Mouse (Mus musculus) mouse embryonic stem cell (cell line): ENCODE data around the gene Vopp1.

Source experiments
- in situ Hi-C, 2 experiments: fragments of 300-500 bp; cut with MboI; formaldehyde crosslinking; loops; 1 replicate in 1 of 2; 3 replicates in 1 of 2; pipeline ENCODE4 v1.14.3; 2019 to 2020; ENCODE audit warnings: low sequenced_read_pairs in 2 of 2, low pct_unique_long_range_greater_than_20kb in 1 of 2, mixed read lengths in 1 of 2; ENCODE audit not compliant: unreplicated experiment in 1 of 2

Gene Vopp1

GRCm38 (mm10) chr6:57721347-57721746 lies 103.6 kb downstream of the Vopp1 start:
- in situ Hi-C loops: no loop called here

- in situ Hi-C loops: no loop called here
These were observed 113.2 kb downstream of the Vopp1 start for GRCm38 (mm10) chr6:57711726-57712125.

- in situ Hi-C loops: no loop called here
These were observed 118.2 kb downstream of the Vopp1 start for GRCm38 (mm10) chr6:57706721-57707120.

DNA sequence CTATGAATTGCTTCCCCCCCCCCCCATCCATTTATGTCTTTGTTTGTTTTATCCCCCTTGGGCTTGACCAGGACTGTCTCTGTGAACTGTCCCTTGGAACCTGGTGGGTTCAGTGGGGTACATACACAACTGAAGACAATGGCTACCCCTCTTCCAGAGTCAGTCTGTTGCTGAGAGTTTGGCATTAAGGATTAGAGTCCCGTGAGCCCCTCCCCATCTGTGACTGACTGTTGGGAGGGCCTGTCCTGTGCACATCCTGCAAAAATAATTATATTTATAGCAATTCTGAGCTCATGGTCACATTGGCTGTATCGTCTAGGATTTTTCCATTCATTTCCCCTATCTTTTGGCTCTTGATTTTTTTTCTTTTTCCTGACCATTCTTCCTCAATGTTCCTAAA lies 121.3 kb downstream of the Vopp1 start:
- in situ Hi-C loops: no loop called here

DNA sequence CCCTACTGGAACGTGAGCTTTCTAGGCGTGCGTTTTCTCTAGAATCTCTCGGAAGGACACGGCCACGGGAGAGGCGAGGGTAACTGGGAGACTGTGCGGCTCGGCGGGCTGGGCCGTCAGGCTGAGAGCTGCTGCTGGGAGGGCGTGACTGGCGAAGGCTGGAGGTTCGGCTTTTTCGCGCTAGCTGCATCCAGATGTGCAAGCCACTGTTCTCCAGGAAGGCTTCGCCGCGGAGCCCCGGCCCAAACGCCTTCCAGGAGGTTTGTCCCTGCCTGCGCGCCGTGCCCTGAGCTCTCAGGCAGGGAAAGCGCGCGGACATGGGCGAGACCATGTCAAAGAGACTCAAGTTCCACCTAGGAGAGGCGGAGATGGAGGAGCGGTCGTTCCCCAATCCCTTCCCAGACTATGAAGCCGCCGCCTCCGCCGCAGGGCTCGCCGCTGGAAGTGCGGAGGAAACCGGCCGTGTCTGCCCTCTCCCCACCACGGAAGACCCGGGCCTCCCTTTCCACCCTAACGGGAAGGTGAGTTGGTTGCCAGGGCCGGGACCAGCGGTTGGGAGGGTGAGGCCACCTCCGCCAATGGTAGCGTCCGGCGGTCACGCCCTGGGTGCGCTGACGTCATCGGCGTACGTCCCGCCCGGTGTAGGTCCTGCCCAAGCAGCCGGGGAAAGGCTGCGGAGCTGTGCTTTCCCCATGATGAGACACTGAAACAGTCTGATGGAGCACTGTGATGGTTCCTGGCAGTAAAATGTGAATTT lies 122.0 kb downstream of the Vopp1 start:
- in situ Hi-C loops: no loop called here

DNA sequence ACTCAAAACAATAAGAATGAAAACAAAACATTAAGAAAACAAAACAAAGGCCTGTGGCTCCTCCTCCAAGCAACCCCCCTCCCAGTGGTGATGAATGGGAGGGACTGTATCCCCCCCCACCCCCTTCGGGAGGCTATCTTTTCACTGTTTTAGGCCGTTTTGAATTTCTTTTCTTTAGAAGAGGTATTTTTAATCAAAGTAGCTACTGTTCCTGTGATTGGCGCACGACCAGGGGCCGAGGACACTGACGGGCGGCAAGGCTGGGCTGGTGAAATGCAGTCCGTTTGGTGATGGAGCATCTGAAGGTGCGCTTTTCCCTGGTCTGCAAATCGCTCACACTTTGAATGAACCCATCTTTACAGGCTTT lies 122.6 kb downstream of the Vopp1 start, which contains the start of gene Lancl2:
Gene Lancl2, plus strand, starts transcription at position 165 of the 367 bp plus-strand sequence.
- in situ Hi-C loops: no loop called here

DNA sequence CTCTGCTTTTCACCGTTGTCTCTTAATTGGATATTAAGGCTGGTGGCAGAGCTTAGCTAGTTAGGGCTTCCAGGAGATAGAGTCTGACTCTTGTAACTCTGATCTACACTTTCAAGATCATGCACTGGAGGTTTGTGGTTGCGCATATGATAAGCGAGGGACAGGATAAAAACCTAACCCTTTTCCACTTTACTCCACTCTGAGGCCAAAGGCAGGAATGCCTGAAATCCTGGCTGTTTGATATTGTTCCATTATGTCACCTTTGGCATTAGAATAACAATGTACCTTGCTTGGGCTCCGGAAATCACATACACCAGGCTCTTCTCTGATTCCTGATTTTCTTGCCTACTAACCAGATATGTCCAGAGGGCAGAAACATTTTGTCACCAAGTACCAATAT lies 123.3 kb downstream of the Vopp1 start:
- in situ Hi-C loops: no loop called here

- in situ Hi-C loops: no loop called here
These were observed 131.8 kb downstream of the Vopp1 start for GRCm38 (mm10) chr6:57693116-57693515.

DNA sequence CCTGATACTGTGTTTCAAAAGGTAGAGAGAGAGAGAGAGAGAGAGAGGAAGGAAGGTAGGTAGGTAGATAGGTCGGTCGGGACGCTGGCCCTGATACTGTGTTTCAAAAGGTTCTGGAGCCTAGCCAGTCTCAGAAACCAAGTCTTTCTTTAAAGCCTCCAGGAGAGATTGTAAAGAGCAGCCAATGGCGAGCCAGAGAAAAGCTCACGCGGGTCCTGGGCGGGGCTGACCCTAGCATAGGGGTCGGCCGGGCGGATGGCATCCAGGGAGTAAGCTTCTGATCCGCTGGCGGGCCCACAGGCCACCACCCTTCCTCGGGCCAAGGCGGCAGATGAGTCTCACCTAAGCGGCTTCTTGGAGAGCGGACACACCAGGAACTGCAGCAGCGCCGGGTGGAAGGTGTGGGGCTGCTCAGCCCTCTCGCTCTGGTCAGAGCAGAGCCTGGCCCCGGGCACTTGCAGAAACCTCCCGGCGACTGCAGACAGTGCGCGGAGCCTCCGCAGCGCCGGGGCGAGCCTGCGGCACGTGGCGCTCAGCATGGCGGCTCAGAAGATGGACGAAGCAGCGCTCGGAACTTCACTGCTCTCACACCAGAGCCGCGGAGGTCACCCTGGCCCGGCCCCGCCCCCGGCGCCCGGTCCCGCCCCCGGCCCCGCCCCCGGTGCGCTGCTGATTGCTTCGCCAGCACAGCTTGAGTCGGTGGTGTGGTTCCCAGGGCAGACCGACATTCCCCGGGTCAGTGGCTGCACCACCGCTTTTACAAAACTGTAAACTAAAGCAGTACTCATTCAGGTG lies 133.3 kb downstream of the Vopp1 start, which contains the start of gene Pyurf:
Gene Pyurf, minus strand, starts transcription at position 612 of the 795 bp plus-strand sequence.
- in situ Hi-C loops: no loop called here

DNA sequence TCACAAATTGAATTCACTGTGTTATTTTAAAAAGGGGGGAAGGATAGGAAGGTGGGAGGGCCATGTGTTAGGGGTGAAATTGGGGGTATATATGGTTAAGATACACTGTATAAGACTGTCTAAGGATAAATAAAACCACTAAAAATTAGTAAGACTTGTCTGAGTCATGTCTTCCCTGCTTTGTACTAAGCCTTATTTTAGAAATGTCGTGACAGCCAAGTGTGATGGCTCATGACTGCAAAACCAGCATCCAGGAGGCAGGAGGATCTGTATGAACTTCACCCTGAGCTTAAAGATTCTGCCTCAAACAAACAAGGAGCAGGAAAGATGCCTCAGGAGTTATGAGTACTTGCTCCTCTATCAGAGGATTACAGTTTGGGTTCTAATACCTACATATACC lies 140.8 kb downstream of the Vopp1 start:
- in situ Hi-C loops: no loop called here
